Mouse (Mus musculus) liver, adult 2 months (tissue): ENCODE measurements around the gene Nrip1.

Source experiments
- CTCF ChIP-seq: fragments of 200-500 bp; IDR thresholded peaks from 2 replicates; pipeline ENCODE4 v1.5.1; 2011; ENCODE audit warnings: low read depth, low read length, control low read depth
- POLR2A ChIP-seq: fragments of 200-500 bp; IDR thresholded peaks from 2 replicates; pipeline ENCODE4 v1.6.1; 2011; ENCODE audit warnings: low read length, control low read depth; ENCODE audit not compliant: insufficient read depth; ENCODE audit errors: extremely low read depth

GRCm38 (mm10) chr16:76275584-76275983, 98.0 kb downstream of the Nrip1 start:
- TF ChIP-seq CTCF = no peak
- TF ChIP-seq POLR2A = no peak
